Mouse (Mus musculus) activated CD4-positive, CD25-positive, alpha-beta regulatory T cell, adult 9 weeks (primary cell): ENCODE measurements around the gene Olfr1493-ps1. TPM values are rescaled to one million over a fixed set of nuclear protein-coding genes. Genes with fewer than 3 reads are reported as not detected.

ENCODE experiments used
- polyA plus RNA-seq: library from polyadenylated mRNA; unstranded; fragments of 100-300 nt; shearing (Covaris generic); gene quantifications from one replicate; pipeline ENCODE4 v1.2.1, GENCODE M21; 2017

Gene Olfr1493-ps1
- polyA plus RNA-seq, result not detected

DNA sequence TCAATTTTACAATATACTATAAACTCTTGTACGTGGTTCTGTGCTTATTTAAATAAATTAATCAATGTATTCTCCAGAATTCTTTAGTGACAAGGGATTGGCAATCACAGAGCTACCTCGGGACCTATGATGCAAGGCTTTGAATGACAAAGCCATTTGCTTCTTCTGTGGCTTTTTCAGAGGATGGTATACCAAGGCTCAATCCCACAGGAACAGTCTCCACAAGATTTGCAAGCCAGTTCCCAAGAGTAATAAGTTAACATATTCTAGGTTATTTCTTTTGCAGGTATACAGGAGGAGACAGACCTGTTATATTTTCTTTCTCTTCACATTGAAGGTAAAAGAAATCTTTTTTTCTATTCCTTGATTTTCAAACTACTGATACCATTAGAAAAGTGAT lies at the start of gene Olfr1493-ps1:
Gene Olfr1493-ps1 (plus strand): TSS at position 301 of the 400 bp plus-strand sequence.

DNA sequence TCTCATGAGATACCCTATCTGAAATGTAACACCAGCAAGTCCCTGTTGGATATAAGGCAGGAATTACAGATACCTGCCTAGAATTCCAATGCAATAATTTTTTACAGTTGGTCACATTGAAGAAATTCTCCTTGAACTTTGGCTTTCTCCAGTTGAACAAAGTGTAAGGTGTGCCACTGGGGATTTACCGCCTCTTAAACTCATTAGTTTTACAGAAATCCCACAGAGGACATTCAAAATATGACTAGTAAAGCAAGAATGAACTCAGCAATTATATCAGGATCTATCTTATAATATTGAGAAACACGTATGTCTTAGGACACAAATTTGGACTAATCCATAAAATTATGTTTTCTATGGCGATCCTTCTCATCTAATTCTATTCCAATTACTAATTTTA lies 26.1 kb upstream of the Olfr1493-ps1 start, which contains the start of gene Olfr1491:
Gene Olfr1491 (plus strand): TSS at position 301 of the 400 bp plus-strand sequence.

DNA sequence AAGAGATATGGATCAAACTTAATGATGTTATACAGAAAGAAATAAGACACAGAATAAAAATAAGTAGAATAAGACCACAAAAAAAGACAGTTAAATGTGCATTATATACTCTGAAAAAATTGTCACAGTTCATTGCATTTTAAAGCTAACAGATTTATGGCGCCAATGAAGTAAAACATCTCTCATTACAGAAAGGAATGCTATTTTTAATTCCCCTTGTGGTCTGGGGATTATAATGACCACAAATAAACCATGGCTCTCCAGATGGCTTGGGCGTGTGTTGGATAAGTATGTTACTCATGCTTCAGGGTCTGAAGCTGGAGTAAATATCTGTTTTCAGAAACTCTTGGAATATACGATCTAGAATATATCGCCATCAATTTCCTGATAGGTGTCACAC lies 16.4 kb downstream of the Olfr1493-ps1 start, which contains the start of gene Olfr1494:
Gene Olfr1494 (plus strand): TSS at position 301 of the 400 bp plus-strand sequence.

DNA sequence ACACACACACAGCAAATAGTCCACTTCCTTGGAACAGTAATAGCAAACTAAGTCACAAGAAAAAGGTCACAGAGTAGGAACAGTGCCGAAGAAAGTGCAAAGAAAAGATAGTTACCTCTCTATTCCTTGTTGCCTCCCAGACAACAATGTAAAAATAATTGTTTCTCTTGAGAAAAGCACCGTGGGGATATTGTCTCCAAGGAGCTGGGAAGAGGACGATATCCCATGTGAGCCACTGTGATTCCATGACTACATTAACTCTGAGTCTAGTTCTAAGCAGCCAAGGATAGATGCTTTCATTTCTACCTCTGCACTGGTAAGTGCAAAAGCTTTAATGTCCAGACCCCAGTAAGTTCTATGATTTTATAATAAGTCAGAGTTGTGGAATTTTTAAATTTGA lies 41.2 kb downstream of the Olfr1493-ps1 start, which contains the start of gene Olfr1495:
Gene Olfr1495 (plus strand): TSS at position 301 of the 400 bp plus-strand sequence.

DNA sequence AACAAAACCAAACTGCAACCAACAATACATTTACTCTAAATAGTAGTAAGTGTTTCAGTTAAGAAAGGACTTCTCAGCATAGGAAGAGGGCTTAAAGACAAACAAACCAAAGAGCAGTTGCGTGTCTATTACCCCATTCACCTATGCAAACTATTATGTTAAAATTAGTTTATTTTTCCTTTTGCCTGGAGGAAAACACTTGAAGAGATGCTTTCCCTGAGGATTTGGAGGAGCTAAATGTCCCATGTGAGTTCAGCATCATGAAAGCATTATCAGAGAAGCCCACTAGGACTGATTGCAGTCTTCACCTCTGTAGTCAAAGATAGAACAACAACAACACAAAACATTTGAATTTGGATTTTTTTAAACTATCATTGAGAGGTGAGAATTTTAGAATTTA lies 54.5 kb downstream of the Olfr1493-ps1 start, which contains the start of gene Olfr1496:
Gene Olfr1496 (plus strand): TSS at position 301 of the 400 bp plus-strand sequence.

Other genes starting within 250 kb of the Olfr1493-ps1 start
- gene Olfr1475, start 243.1 kb upstream of the Olfr1493-ps1 start, polyA plus RNA-seq, result not detected
- not detected for gene Olfr1477, start 222.7 kb upstream of the Olfr1493-ps1 start, polyA plus RNA-seq
- gene Olfr1480, start 195.4 kb upstream of the Olfr1493-ps1 start, polyA plus RNA-seq, result not detected
- not detected for gene Olfr1484, start 139.8 kb upstream of the Olfr1493-ps1 start, polyA plus RNA-seq
- gene Olfr1487, start 105.9 kb upstream of the Olfr1493-ps1 start, polyA plus RNA-seq, result not detected
- not detected for gene Olfr1489, start 91.7 kb upstream of the Olfr1493-ps1 start, polyA plus RNA-seq
- gene Olfr1490, start 72.2 kb upstream of the Olfr1493-ps1 start, polyA plus RNA-seq, result not detected
- not detected for gene Olfr1491, start 26.0 kb upstream of the Olfr1493-ps1 start, polyA plus RNA-seq
- gene Olfr1494, start 16.4 kb downstream of the Olfr1493-ps1 start, polyA plus RNA-seq, result not detected
- gene Olfr1495, start 41.3 kb downstream of the Olfr1493-ps1 start, polyA plus RNA-seq, result not detected
- gene Olfr1496, start 54.6 kb downstream of the Olfr1493-ps1 start, polyA plus RNA-seq, result not detected
- gene Olfr1497, start 74.9 kb downstream of the Olfr1493-ps1 start, polyA plus RNA-seq, result not detected
- not detected for gene Olfr1499, start 96.2 kb downstream of the Olfr1493-ps1 start, polyA plus RNA-seq
- gene Olfr1500, start 107.2 kb downstream of the Olfr1493-ps1 start, polyA plus RNA-seq, result not detected
- not detected for gene Olfr1501, start 127.4 kb downstream of the Olfr1493-ps1 start, polyA plus RNA-seq
- not detected for gene Olfr1502, start 138.5 kb downstream of the Olfr1493-ps1 start, polyA plus RNA-seq
- gene Olfr1504, start 174.7 kb downstream of the Olfr1493-ps1 start, polyA plus RNA-seq, result not detected
- not detected for gene Olfr1505, start 190.3 kb downstream of the Olfr1493-ps1 start, polyA plus RNA-seq